Mouse (Mus musculus): ENCODE results near the gene Gm49321.

Gm49321 gene

DNA sequence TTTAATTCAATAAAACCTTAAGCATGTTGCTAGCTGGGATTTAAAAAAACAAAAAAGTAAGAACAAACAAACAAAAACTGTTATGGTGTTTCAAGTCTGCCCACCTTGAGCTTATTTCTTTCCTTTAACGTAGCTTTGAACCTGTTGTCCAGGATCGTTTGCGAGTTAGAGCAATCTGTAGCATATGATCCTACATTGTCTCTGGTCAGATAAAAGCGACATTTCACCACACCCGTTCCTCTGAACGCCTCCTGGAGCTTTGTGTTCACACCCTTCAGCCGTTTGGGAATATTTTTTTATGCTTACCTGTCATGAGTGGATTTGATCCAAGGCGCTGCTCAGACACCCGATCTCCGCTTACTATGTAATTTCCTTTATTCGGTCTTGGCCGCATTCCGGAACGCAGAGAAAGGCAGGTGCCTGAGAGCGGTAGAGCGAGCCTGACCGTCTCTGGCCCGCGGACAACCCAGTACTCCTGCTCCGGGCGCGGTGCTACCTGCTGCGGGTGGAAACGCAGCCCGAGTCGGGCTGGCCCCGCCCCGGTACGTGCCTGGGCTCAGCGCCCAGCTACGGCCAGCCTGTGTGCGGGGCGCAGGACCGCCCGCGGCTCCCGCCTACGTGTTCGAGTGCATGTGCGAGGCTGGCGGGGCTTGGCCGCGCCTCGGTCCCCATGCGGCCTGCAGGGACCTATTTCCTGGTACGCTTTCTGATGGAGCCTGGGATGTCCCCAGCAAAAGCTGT lies 12.0 kb downstream of the Gm49321 start:
- peak; percentile 32 to 47 for DNase-seq

DNA sequence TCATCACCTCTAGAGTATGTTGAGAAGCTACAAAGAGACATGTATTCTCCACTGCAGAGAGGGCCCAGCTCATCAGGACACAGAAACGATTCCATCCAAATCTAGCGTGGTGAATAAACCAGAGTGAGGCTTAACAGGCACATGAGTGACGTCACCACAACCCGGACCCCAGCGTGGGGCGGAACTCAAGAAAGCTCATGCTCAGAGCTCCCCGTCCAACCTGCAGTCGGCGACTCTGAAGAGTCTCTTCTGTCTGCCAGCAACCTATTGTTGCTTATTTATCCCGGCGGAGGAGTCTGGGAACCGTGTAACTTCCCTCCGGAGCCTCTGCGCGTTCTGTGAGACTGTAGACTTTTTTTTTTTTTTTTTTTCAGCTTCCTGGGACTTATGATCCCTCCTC lies 15.4 kb downstream of the Gm49321 start:
- peak in 1 of 2 experiments; percentile 11 for DNase-seq

DNA sequence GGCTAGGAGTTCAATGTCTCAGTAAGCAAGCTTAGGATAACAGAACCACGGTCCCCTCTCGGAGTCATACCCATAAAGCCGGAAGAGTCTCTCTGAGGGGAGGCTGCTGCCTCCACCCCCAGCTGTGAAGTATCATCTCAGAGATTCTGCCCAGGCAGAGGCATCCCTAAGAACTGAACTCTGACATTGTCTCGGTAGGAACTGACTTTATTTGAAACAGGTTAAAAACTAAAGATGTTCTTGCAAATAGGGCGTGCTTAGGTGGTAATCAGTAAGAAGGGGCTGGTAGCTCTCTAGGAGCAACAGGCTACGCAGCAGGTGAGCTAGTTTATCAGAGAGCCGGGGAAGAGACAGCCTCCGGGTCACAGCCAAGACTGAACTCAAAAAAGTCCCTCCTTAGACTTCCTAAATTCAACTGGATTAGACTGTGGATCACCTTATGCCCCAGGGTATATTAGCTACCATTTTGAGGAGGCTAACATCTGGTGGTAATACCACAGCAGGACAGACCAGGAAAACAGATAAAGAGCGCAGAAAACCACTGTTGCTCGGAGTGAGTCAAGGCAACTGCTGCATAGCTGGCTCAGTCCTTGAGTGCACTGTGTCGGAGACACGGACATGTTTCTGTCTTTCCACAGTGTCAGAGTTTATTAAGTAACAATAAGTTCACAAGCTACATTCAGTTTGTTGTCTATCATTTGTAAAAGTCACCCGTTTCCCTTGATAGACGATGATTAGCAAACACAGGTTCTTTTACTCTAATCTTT lies 16.1 kb downstream of the Gm49321 start:
- no peak for DNase-seq

DNA sequence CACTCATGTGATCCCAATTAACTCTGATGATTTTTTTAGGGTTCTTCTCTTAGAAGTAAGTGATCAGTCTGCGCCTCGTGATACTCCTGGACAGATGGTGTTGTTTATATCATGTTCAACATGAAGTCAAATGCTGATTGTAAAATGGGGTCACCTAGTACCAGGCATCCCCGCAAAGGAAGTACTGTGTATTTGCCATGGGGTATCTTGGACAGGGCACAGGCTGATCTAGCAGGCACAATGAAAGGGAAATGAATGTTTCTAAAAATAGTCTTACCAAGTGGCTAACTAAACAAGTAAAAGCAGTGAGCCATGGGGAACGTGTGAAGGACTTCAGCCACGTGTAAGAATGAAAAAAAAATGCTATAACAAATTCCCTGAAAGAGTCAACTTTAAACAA lies 17.3 kb downstream of the Gm49321 start:
- DNase-seq: peak in 1 of 2 experiments; percentile 34

DNA sequence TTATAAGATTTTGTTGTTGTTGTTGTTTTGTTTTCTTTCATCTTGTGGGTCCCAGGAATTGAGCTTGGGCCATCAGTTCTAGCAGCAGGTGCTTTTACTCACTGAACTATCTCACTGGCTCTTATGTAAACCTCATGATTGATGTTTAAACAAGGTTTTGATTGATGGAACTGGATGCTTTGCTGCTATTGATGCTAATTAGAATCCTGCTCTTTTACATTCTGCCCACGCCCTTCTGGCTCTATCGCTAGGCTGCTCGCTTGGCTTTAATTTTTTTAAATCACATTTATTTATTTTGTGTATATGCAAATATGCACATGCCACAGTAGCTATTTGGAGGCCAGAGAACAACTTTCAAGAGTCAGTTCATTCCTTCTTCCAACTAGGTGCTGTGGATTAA lies 20.2 kb downstream of the Gm49321 start:
- no peak for DNase-seq

DNA sequence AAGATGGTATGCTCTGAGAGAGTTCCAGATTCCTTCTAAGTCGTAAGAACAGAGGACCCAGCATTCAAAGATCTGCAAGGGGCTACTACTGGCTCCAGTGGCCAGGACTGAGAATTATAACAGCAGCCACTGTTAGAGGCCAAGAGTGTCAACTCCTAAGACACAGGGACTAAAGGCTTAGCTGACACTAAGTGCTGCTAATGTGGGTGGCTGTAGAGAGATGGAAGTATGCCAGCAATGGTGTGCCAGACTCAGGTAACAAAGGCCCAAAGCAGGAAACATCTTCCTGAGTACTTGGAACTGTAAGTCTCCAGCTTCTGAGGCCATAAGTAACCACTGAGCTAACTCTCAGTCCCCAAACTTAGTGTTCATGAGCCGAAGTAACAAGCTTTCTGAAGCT lies 21.4 kb downstream of the Gm49321 start:
- DNase-seq: no peak

DNA sequence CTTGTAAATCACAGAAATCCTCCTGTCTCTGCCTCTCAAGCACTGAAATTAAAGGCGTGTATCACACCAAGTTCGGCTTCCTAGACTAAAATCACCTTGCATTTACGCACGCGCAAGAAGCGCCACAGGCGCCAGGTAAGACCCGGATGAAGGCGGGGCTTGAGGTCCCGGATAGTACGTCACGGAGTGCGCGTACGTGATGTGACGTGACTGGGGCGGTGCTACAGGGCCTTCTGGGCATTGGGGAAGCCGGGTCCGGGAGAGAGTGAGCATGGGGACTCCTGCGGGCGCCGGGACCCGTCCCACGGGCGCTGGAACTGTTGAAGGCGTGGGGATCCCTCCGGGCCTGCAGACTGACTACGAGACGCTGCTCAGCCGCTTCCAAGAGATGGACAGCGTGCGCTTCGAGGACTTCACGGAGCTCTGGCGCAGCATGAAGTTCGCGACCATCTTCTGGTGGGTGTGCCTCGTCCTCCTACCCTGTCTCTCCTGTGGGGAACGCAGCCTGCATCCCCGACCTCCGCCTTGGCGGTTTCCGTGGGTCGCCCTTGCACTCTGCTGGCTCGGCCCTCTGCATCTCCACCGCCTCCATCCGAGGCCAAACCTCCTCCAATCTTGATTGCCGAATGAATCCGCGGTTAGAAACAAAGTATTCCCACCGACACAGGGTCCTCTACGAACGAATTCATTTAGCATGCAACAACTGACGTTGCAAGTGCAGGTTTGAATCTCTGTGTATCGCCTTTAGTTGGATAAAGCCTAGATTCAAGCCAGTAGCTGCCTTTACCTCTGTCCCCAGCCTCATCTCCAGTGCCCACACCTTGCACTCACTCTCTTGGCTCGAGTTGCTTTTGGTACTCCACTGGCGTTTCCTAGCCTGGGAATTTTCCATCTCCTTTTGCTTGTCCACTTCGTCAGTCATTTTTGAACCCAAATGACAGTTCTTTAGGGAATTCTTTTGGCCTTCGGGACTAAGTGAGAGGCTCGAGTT lies 27.1 kb downstream of the Gm49321 start, which contains the start of gene Snapc1:
Gene Snapc1, plus strand, starts transcription at position 191 of the 991 bp plus-strand sequence.
- peak; percentile 96 to 98 for DNase-seq

DNA sequence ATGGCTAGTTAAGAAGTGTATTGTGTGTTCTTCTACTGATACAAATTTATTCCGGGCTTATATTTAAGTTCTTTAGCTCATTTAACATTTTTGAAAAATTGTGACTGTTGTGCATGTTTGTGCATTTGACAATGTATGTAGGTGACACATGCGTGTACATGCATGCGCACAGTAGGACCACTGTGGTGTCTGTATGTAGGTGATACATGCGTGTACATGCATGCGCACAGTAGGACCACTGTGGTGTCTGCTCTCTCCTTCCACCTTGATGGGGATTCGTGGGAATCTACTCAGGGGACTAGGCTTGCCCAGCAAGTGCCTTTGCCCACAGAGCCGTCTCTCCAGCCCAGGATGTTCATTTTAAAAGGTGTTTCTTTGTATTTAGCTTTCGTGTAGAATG lies 31.7 kb downstream of the Gm49321 start:
- no peak for DNase-seq

DNA sequence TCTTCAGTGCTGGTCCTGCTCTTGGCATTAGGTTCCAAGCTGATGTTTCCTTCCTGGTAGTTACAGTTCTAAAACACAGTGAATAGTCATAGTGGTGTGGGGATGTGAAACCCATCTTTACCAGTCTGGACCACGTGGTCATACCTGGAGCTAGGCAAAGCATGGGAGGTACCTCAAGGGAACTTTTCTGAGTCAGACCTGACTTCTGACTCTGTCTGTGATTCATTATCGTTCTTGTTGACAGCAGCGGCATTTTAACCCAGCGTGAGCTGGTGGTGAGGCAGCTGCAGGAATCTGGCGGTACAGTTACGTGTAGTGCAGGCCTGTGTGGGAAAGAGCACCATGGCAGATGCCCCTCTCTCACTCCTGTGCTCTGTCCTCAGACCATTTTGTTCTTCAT lies 37.1 kb downstream of the Gm49321 start:
- no peak for DNase-seq

DNA sequence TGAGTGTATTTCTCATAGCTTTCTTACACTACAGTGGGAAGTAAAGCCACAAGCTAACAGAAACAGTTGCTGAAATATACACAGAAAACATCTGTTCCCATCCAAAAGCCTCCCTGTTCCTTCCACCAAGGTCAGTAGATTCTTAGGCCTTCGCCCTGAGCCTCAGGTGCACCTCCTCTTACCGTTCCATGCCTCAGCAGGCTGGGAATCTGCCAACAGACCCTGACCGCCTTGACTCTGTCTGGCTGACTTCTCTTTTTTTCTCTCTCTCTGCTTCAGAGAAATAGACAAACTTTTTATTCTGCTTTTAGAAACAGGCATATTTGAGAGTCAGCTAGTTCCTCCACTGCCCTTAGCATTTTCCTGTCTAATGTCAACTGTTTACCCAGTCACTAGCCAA lies 40.7 kb downstream of the Gm49321 start:
- peak; percentile 79 to 82 for DNase-seq

DNA sequence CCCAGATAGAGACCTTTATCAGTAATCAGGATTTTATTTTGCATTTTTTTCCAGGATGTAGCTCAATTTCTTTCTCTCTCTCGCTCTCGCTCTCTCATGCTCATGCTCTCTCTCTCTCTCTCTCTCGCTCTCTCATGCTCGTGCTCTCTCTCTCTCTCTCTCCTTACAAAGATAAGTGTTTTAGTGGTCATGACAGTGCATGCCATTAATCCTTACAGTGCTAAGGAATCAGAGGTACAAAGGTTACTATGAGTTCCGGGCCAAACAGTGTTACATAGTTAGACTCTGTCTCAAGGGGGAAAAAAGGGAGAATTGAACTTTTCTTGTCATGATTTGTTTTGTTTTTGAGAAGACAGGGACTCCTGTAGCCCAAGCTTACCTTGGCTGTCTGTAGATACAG lies 42.2 kb downstream of the Gm49321 start:
- no peak for DNase-seq

DNA sequence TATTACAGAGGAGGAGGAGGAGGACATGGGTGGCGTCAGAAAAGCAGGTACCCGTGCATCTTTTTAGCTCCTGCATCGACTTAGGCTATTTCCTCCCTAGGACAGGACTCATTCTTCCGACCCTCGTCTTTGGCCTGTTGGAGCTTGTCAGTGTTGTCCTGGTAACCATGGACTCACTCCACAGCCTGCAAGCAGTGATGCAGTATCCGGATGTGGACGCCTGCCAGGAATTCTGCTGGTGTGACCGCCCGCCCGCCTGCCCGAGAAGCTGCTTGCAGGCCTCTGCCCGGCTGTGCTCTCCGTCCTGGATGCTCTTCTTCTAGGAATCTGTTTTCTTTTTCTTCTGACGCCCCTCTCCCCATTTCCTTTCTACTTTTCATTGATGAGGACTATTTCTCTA lies 45.1 kb downstream of the Gm49321 start:
- DNase-seq: peak; percentile 72 to 76

DNA sequence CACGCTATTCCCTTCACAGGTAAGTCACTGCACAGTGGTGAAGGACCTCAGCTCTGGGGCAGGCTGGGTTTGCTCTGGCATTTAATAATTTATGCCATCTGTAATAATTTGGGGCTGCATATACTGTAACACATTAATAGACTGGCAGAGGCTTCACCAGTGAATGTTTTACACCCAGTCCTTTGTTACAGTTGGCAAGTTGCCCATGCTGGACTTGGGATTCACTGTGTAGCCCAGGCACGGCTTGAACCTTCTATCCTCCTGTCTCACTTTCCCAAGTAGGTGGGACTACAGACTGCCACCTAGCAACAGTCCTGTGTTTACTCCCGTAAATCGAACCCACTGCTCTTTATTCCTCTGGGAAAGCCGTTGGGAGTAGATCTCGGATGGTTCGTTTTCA lies 48.8 kb downstream of the Gm49321 start:
- peak; percentile 54 to 63 for DNase-seq

DNA sequence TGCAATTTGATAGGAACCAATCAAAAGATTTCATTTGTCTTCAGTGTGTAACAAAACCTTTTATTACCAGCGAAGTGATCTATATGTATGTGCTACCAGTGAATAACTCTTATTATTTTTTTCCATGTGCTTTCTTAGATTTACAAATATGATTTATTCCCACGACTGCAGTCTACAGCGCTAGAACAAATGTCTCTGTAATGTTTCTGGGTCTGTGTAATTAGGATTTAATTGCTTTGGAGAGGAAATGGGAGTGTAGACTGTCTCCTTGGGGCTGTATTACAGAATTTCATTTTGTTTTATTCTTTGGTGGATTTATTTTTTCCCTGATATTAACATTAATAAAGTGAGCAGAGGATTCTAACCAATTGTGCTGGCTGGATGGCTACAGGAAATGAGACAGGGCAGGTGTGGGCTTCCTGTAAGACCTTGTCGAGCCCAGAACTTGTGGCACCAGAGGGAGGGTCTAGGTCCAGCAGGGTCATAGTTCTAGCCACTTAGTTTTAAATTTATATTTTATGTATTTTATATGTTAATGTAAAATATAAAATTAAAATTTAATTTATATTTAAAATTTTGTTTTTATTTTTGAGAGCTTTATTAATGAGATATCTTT lies 51.0 kb downstream of the Gm49321 start:
- no peak for DNase-seq

DNA sequence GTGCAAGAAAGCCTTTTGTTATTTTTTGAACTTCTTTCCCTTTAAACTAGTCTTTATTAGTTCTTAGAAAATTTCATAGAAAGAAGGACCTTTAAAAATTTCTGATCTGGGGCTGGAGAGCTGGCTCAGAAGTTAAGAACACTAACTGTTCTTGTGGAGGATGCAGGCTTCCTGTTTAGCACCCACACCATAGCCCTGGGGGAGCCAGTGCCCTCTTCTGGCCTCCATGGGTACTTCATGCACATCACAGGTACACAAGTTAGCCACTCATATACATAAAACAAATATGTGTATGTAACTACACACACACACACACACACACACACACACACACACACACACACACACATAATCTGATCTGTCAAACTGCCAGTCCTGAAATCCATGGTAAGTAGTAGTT lies 52.1 kb downstream of the Gm49321 start:
- DNase-seq: peak; percentile 36 to 72

DNA sequence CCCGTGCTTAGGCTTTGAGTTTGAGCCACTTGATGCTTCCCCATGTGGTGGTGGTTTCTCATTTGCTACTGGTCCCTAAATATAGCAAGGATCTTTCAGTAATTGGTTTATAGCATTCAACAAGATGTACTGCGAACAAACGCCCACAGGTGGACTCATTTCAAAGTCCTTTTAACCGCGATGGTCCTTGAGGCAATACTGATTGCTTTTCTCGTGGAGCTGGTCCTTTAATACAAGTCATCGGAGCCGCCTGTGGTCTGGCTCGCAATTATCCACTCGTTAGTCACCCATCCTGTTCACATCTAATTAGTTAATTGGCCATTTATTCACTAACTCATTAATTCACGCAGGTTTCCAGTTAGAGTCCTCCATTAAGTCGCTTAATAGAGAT lies 59.4 kb downstream of the Gm49321 start:
- DNase-seq: no peak

DNA sequence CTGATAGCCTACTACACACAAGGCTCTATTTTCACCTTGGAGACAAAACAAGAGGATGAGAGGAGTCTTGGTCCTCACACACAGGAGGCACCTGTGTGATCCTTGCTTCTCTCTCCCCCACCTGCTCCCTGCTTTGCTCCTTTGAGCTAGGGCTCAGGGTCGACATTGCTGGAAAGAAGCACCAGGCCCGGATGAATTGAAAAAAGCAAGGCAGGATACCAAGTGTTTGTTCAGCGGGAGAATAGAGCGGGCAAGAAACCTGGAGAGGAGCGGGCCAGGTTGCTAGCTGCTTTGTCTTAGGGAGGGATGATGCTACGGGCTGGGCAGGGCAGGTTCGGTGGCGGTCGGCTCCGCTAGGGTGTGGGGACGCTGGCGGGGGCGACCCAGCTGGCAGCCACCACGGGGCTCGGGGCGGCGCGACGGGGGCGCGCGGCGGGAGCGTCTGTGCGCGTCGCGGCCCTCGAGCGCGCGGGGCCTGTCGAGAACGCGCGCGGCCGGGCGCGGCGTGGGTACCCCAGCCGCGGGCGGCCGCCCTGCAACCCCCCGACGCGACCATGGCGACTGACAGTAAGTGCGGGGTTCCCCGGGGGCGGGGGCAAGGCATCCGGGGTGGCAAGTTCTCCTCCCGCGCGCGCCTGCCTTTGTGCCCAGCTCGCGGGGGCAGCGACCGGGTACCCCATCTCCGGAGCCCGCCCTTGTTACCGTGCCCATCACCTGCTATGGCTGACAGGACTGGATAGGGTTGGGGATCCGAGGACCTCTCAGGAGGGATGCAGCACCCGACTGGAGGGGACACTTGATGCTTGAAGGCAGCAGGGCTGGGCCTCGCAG lies 60.1 kb downstream of the Gm49321 start, which contains the start of gene Syt16:
Gene Syt16, plus strand, starts transcription at position 365 of the 831 bp plus-strand sequence.
- DNase-seq: no peak

DNA sequence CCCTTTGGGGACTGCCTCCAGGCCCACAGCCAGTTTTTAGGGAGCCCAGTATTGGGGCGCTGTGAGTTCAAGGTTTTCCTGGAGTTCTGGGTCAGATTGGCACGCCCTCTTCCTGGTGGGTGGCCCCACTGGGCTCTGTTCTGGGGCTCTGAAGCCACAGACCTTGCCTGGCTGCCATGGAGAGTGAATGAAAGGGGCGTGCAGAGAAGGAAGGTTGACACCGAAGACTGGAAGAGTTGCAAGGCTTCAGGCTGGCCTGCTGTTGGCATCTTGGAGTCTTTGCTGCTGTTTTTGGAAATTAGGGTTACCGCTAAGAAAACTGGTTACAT lies 60.6 kb downstream of the Gm49321 start:
- no peak for DNase-seq

DNA sequence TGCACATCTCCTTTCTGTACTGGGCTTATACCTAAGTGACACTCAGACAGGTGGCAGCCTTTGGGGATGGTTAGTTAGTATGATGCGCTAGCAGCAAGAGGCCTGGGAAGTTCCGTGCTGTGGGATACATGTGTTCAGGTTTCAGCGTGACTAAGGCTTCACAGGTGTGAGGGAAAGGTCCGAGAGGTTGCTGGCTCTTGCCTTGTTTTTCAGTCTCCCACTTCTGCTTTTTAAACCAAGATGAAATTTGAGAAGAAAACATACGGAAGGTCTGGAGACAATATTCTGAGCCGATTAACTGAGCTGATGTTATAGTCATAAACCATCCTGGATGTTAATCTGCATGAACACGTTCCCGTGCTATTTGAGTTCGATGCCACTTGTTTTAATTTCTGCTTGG lies 65.0 kb downstream of the Gm49321 start:
- DNase-seq: no peak

DNA sequence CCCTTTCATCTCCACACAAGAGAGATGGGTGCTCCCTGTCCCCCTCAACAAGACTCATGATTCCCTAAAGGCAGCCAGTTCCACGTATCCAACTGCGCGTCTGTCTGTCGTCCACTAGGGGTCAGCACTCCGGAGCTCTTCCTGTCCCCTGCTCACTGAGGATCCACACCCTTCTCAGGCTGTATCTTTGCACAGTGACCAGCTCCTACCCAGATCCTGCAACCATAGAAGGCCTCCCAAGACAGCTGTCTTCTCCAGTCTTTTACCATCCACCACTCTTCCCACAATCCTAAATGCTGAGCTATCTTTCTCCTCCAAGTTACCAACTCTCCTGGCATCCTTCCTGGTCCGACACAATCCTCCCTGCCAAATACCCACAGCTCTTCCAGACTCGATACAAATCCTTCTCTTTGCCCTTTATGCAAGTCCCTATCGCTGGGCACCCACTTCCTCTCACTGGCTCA lies 72.0 kb downstream of the Gm49321 start:
- peak in 1 of 2 experiments; percentile 24 for DNase-seq

DNA sequence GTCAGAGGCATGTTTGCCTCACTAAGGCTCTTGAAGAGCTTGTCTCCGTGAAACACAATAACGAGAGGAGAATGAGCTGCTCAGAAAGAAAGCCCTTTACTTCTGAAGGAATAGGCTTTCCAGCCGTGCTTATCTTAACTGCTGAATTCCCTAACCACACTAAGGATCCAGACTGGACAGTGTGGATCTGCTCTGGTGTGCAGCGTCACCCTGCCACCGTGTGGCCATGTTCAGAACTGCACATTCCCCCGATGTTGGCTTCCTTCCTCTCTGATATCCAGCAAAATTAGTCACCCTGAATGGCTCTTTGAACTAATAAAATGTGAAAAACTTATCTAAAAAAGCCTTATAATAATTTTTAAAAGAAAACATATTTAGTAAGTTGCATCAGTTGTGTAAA lies 76.3 kb downstream of the Gm49321 start:
- peak; percentile 56 to 86 for DNase-seq
